Mouse (Mus musculus) liver, embryonic 16.5 days (tissue): Measurements from ENCODE around the gene Dnaaf5. TPM values are rescaled to one million over a fixed set of nuclear protein-coding genes. Genes with fewer than 3 reads are reported as not detected.

Experiments
- ATAC-seq: fragments of 200-750 bp; cut with Nextera tagmentation; 2 replicates; pipeline ENCODE4 v1.8.0; 2017; ENCODE audit warnings: low read depth, mild to moderate bottlenecking, moderate number of reproducible peaks, moderate library complexity
- H3K27ac ChIP-seq: fragments of 300-500 bp; sonication (generic); 2 replicates; pipeline ENCODE4 v1.5.1; 2014; ENCODE audit warnings: mild to moderate bottlenecking, low read length
- H3K27me3 ChIP-seq: fragments of 300-500 bp; sonication (generic); 2 replicates; pipeline ENCODE4 v1.6.1; 2014; ENCODE audit warnings: low read depth, low read length, mixed read lengths; ENCODE audit not compliant: control insufficient read depth, insufficient read depth
- H3K36me3 ChIP-seq: fragments of 300-500 bp; sonication (generic); 2 replicates; pipeline ENCODE4 v1.6.1; 2014; ENCODE audit warnings: mild to moderate bottlenecking; ENCODE audit not compliant: control insufficient read depth, insufficient read depth
- H3K4me1 ChIP-seq: fragments of 300-500 bp; sonication (generic); 2 replicates; pipeline ENCODE4 v1.6.1; 2014; ENCODE audit warnings: low read depth, low read length, mixed read lengths; ENCODE audit not compliant: control insufficient read depth
- H3K4me2 ChIP-seq: fragments of 300-500 bp; sonication (generic); 2 replicates; pipeline ENCODE4 v1.6.1; 2014; ENCODE audit warnings: low read depth, low read length, mixed read lengths
- H3K4me3 ChIP-seq: fragments of 300-500 bp; sonication (generic); 2 replicates; pipeline ENCODE4 v1.5.1; 2014; ENCODE audit warnings: low read depth, mild to moderate bottlenecking, low read length
- H3K9ac ChIP-seq: fragments of 300-500 bp; sonication (generic); 2 replicates; pipeline ENCODE4 v1.6.1; 2014; ENCODE audit warnings: low read depth, low read length
- H3K9me3 ChIP-seq: fragments of 300-500 bp; sonication (generic); replicated peaks from 2 replicates; pipeline ENCODE4 v1.6.1; 2016; ENCODE audit warnings: low read length; ENCODE audit not compliant: control insufficient read depth
- WGBS: fragments of 180-500 bp; shearing (Covaris S2); extraction: QIAGEN DNeasy Blood & Tissue Kit; methylation state at CpG from one replicate; pipeline ENCODE4 v1.1.7; 2014; ENCODE audit not compliant: insufficient replicate concordance; 5-methylcytosine and 5-hydroxymethylcytosine counted together
- polyA plus RNA-seq: library from polyadenylated mRNA; unstranded; fragments of >200 nt; fragmentation: Nextera tagmentation; extraction: Ambion mirVana; gene quantifications from 2 replicates; pipeline ENCODE4 v1.2.1, GENCODE M21; 2015

The Dnaaf5 gene
- polyA plus RNA-seq, 1 experiment from 2014 or later = 2.4 TPM

GRCm38 (mm10) chr5:139208871-139209684 is 59.1 kb downstream of the Dnaaf5 start:
- Histone ChIP-seq H3K4me3 (no peak overlapping the region), H3K9ac (no peak overlapping the region), H3K27ac (no peak overlapping the region), H3K4me2 (no peak overlapping the region), H3K9me3 (no peaks in the 10 kb centered on the region), H3K4me1 (peaks cover 24% of the 10 kb centered on the region), H3K36me3 (peaks cover 4% of the 10 kb centered on the region; the same call in 1 of the 2 replicates), H3K27me3 (no peaks in the 10 kb centered on the region)
- 75% methylated on average over 10 of the region's 10 CpGs for WGBS
- no peak for ATAC-seq

GRCm38 (mm10) chr5:139209685-139210026 is 59.6 kb downstream of the Dnaaf5 start:
- Histone ChIP-seq H3K4me2 (no peak overlapping the region), H3K9ac (no peak overlapping the region), H3K4me1 (peaks cover 23% of the 10 kb centered on the region), H3K36me3 (peaks cover 4% of the 10 kb centered on the region; the same call in 1 of the 2 replicates), H3K27me3 (no peaks in the 10 kb centered on the region), H3K27ac (no peak overlapping the region), H3K4me3 (no peak overlapping the region), H3K9me3 (no peaks in the 10 kb centered on the region)
- ATAC-seq = no peak
- WGBS = 88% methylated on average over 7 of the region's 7 CpGs

- Histone ChIP-seq H3K9ac (no peak overlapping the region), H3K27me3 (no peaks in the 10 kb centered on the region)
- WGBS = 88% methylated on average over 11 of the region's 11 CpGs
Observed at GRCm38 (mm10) chr5:139211737-139212385, 61.8 kb downstream of the Dnaaf5 start.

DNA sequence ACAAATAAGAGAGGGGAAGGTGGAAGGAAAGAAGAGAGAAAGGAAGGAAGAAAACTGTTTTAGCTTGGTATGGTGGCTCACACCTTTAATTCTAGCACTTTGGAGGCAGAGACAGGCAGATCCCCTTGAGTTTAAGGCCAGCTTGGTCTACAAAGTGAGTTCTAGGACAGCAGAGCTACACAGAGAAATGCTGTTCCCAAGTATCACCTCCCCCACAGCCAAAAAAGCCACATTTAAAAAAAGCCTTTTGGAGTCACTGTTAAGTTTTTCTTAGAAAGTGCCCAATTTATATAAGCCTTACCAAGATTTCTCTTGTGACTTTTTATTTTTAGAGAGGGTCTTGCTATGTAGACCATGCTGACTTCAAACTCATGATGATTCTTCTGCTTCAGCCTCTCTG is 64.3 kb downstream of the Dnaaf5 start:
- H3K4me1 ChIP-seq = no peaks in the 10 kb centered on the region
- peaks cover 12% of the 10 kb centered on the region; the same call in 1 of the 2 replicates for H3K36me3 ChIP-seq
- ATAC-seq = no peak
- no peak overlapping the region for H3K4me3 ChIP-seq
- no peaks in the 10 kb centered on the region for H3K27me3 ChIP-seq
- H3K9me3 ChIP-seq = no peaks in the 10 kb centered on the region
- no peak overlapping the region for H3K27ac ChIP-seq
- H3K9ac ChIP-seq = no peak overlapping the region
- no peak overlapping the region for H3K4me2 ChIP-seq

More at GRCm38 (mm10) chr5:139211737-139212385, 61.8 kb downstream of the Dnaaf5 start:
- Histone ChIP-seq H3K4me1 (peaks cover 6% of the 10 kb centered on the region; the same call in 1 of the 2 replicates), H3K4me3 (no peak overlapping the region), H3K27ac (no peak overlapping the region), H3K36me3 (peaks cover 10% of the 10 kb centered on the region; the same call in 1 of the 2 replicates), H3K4me2 (no peak overlapping the region), H3K9me3 (no peaks in the 10 kb centered on the region)
- ATAC-seq = no peak

DNA sequence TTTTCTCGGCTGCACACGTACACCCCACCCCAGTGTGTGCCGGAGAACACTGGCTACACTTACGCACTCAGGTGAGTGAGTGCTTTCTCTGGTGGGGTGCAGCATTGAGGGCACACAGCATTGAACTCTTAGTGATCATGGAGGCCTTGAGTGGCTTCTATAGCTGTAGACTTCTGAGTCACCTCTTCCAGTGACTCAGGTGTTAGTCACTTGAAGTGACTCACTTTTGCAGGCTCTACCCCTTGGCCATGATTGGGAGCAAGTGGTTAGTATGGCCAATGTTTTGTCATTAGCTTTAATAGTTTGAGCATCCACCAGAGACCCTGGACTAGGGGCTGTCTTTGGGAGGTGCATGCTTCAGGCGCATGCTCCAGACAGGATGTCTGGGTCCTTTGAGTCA is 65.2 kb downstream of the Dnaaf5 start:
- 90% methylated on average over 5 of the region's 5 CpGs for WGBS

GRCm38 (mm10) chr5:139216121-139216520 is 66.1 kb downstream of the Dnaaf5 start:
- 79% methylated on average over 2 of the region's 2 CpGs for WGBS
- ATAC-seq = no peak
- peaks cover 13% of the 10 kb centered on the region; the same call in 1 of the 2 replicates for H3K36me3 ChIP-seq
- H3K9me3 ChIP-seq = no peaks in the 10 kb centered on the region
- H3K4me3 ChIP-seq = no peak overlapping the region
- H3K4me1 ChIP-seq = no peaks in the 10 kb centered on the region
- H3K9ac ChIP-seq = no peak overlapping the region
- no peaks in the 10 kb centered on the region for H3K27me3 ChIP-seq
- no peak overlapping the region for H3K4me2 ChIP-seq
- H3K27ac ChIP-seq = no peak overlapping the region

More for the DNA sequence above, 65.2 kb downstream of the Dnaaf5 start:
- H3K36me3 ChIP-seq = peaks cover 12% of the 10 kb centered on the region; the same call in 1 of the 2 replicates
- H3K27me3 ChIP-seq = no peaks in the 10 kb centered on the region
- no peak overlapping the region for H3K4me2 ChIP-seq
- no peak overlapping the region for H3K9ac ChIP-seq
- no peak for ATAC-seq
- H3K4me3 ChIP-seq = no peak overlapping the region
- H3K9me3 ChIP-seq = no peaks in the 10 kb centered on the region
- no peaks in the 10 kb centered on the region for H3K4me1 ChIP-seq
- H3K27ac ChIP-seq = no peak overlapping the region

- peaks cover 20% of the 10 kb centered on the region; the same call in 1 of the 2 replicates for H3K36me3 ChIP-seq
- no peaks in the 10 kb centered on the region for H3K27me3 ChIP-seq
- no peak overlapping the region for H3K4me3 ChIP-seq
- no peak overlapping the region for H3K27ac ChIP-seq
- H3K4me2 ChIP-seq = no peak overlapping the region
- H3K9me3 ChIP-seq = no peaks in the 10 kb centered on the region
- WGBS = 87% methylated on average over 3 of the region's 3 CpGs
- H3K4me1 ChIP-seq = no peaks in the 10 kb centered on the region
- H3K9ac ChIP-seq = no peak overlapping the region
- ATAC-seq = no peak
Observed at GRCm38 (mm10) chr5:139216774-139217173, 66.8 kb downstream of the Dnaaf5 start.

- Histone ChIP-seq H3K36me3 (peaks cover 28% of the 10 kb centered on the region), H3K27ac (no peak overlapping the region), H3K27me3 (no peaks in the 10 kb centered on the region), H3K9ac (no peak overlapping the region), H3K4me2 (no peak overlapping the region), H3K4me3 (no peak overlapping the region), H3K9me3 (no peaks in the 10 kb centered on the region), H3K4me1 (no peaks in the 10 kb centered on the region)
- no peak for ATAC-seq
- WGBS = 80% methylated on average over 4 of the region's 4 CpGs
Observed at GRCm38 (mm10) chr5:139220006-139220515, 70.0 kb downstream of the Dnaaf5 start.

DNA sequence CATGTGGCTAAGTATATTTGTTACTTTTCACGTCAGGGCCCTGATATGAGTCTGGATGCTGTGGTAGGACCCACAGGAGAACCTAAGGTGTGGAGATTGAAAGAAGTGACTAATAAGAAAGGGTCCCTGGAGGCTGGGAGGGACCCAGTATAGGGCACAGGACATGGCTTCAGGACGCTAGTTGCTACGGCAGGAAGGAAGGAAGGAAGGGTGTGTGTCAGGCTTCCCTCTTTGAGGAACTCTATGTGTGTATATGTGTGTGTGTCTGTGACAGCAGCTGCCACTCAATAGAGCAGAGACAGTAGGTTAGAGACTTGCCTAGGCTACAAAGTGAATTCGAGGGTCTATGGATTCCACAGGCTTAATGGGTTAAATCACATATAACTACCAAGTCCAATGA is 70.6 kb downstream of the Dnaaf5 start:
- H3K9ac ChIP-seq = no peak overlapping the region
- ATAC-seq = 0 out of 2 replicates have a peak, but pooled peaks have one; percentile 19
- H3K9me3 ChIP-seq = no peaks in the 10 kb centered on the region
- no peaks in the 10 kb centered on the region for H3K4me1 ChIP-seq
- peaks cover 29% of the 10 kb centered on the region for H3K36me3 ChIP-seq
- WGBS = 64% methylated on average over 4 of the region's 4 CpGs
- H3K4me3 ChIP-seq = no peak overlapping the region
- no peak overlapping the region for H3K4me2 ChIP-seq
- no peaks in the 10 kb centered on the region for H3K27me3 ChIP-seq
- H3K27ac ChIP-seq = no peak overlapping the region
